Mouse (Mus musculus) testis, adult 2 months (tissue): ENCODE data around the gene Top1. TPM values are rescaled to one million over a fixed set of nuclear protein-coding genes. Genes with fewer than 3 reads are reported as not detected.

Experiments used
- H3K27ac ChIP-seq: fragments of 200-500 bp; 2 replicates; pipeline ENCODE4 v1.5.1; 2012; ENCODE audit warnings: low read depth, low read length; ENCODE audit not compliant: control insufficient read depth, insufficient read depth
- H3K27me3 ChIP-seq: fragments of 200-500 bp; 2 replicates; pipeline ENCODE4 v1.6.1; 2012; ENCODE audit warnings: mild to moderate bottlenecking, low read length, moderate library complexity; ENCODE audit not compliant: control insufficient read depth, insufficient read depth
- H3K36me3 ChIP-seq: fragments of 200-500 bp; 2 replicates; pipeline ENCODE4 v1.6.1; 2012; ENCODE audit warnings: mild to moderate bottlenecking, low read length; ENCODE audit not compliant: control insufficient read depth, insufficient read depth
- H3K4me1 ChIP-seq: fragments of 200-500 bp; 2 replicates; pipeline ENCODE4 v1.6.1; 2012; ENCODE audit warnings: low read length; ENCODE audit not compliant: control insufficient read depth, insufficient read depth
- H3K4me3 ChIP-seq: fragments of 200-500 bp; 2 replicates; pipeline ENCODE4 v1.5.1; 2012; ENCODE audit warnings: low read depth, mild to moderate bottlenecking, low read length, moderate library complexity, mixed read lengths; ENCODE audit not compliant: control insufficient read depth
- CTCF ChIP-seq: fragments of 200-500 bp; IDR thresholded peaks from 2 replicates; pipeline ENCODE4 v1.5.1; 2012; ENCODE audit warnings: low read depth, mild to moderate bottlenecking, inconsistent platforms, low read length, moderate library complexity; ENCODE audit not compliant: control insufficient read depth, insufficient read depth, insufficient replicate concordance
- POLR2A ChIP-seq: fragments of 200-500 bp; IDR thresholded peaks from 2 replicates; pipeline ENCODE4 v1.6.1; 2012; ENCODE audit warnings: low read depth, mild to moderate bottlenecking, inconsistent platforms, low read length, moderate library complexity; ENCODE audit not compliant: control insufficient read depth
- polyA plus RNA-seq: library from polyadenylated mRNA; depleted of rRNA; stranded (reverse); fragments of >200 nt; gene quantifications from 2 replicates; pipeline ENCODE4 v1.2.3, GENCODE M21; 2012

The Top1 gene
- polyA plus RNA-seq, 1 experiment: 7.0 TPM

- Histone ChIP-seq H3K36me3 (peaks cover 4% of the 10 kb centered on the region; the same call in 1 of the 2 replicates), H3K4me1 (no peaks in the 10 kb centered on the region), H3K27ac (no peak overlapping the region), H3K27me3 (no peaks in the 10 kb centered on the region), H3K4me3 (no peak overlapping the region)
- no peak for TF ChIP-seq POLR2A
- no peak for TF ChIP-seq CTCF
Observed at GRCm38 (mm10) chr2:160700271-160700670, 54.6 kb downstream of the Top1 start.

GRCm38 (mm10) chr2:160701603-160702002, 55.9 kb downstream of the Top1 start:
- H3K36me3 ChIP-seq: peaks cover 4% of the 10 kb centered on the region; the same call in 1 of the 2 replicates
- TF ChIP-seq CTCF (no peak), POLR2A (no peak)
- no peaks in the 10 kb centered on the region for H3K4me1 ChIP-seq
- H3K4me3 ChIP-seq: no peak overlapping the region
- H3K27ac ChIP-seq: no peak overlapping the region
- H3K27me3 ChIP-seq: no peaks in the 10 kb centered on the region

GRCm38 (mm10) chr2:160702824-160703223, 57.1 kb downstream of the Top1 start:
- H3K36me3 ChIP-seq: peaks cover 4% of the 10 kb centered on the region; the same call in 1 of the 2 replicates
- H3K4me1 ChIP-seq: no peaks in the 10 kb centered on the region
- no peaks in the 10 kb centered on the region for H3K27me3 ChIP-seq
- no peak overlapping the region for H3K4me3 ChIP-seq
- no peak overlapping the region for H3K27ac ChIP-seq
- TF ChIP-seq CTCF: no peak
- no peak for TF ChIP-seq POLR2A

GRCm38 (mm10) chr2:160707673-160708072, 62.0 kb downstream of the Top1 start:
- H3K4me3 ChIP-seq: no peak overlapping the region
- H3K27me3 ChIP-seq: no peaks in the 10 kb centered on the region
- peaks cover 5% of the 10 kb centered on the region; the same call in 1 of the 2 replicates for H3K36me3 ChIP-seq
- TF ChIP-seq POLR2A (no peak), CTCF (no peak)
- no peaks in the 10 kb centered on the region for H3K4me1 ChIP-seq
- no peak overlapping the region for H3K27ac ChIP-seq

GRCm38 (mm10) chr2:160715463-160716030, 69.9 kb downstream of the Top1 start:
- no peak for TF ChIP-seq POLR2A
- TF ChIP-seq CTCF: no peak
- no peak overlapping the region for H3K27ac ChIP-seq
- H3K4me1 ChIP-seq: no peaks in the 10 kb centered on the region
- no peaks in the 10 kb centered on the region for H3K27me3 ChIP-seq
- H3K4me3 ChIP-seq: no peak overlapping the region
- H3K36me3 ChIP-seq: peaks cover 7% of the 10 kb centered on the region

- TF ChIP-seq CTCF (no peak), POLR2A (no peak)
- H3K4me1 ChIP-seq: no peaks in the 10 kb centered on the region
- H3K27ac ChIP-seq: no peak overlapping the region
- no peak overlapping the region for H3K4me3 ChIP-seq
- no peaks in the 10 kb centered on the region for H3K27me3 ChIP-seq
- H3K36me3 ChIP-seq: peaks cover 6% of the 10 kb centered on the region
Observed at GRCm38 (mm10) chr2:160717269-160717668, 71.6 kb downstream of the Top1 start.

- Histone ChIP-seq H3K4me1 (no peaks in the 10 kb centered on the region), H3K27me3 (no peaks in the 10 kb centered on the region), H3K36me3 (peaks cover 6% of the 10 kb centered on the region), H3K27ac (no peak overlapping the region), H3K4me3 (no peak overlapping the region)
- TF ChIP-seq POLR2A: no peak
- no peak for TF ChIP-seq CTCF
Observed at GRCm38 (mm10) chr2:160718811-160719210, 73.1 kb downstream of the Top1 start.

GRCm38 (mm10) chr2:160722714-160723113, 77.0 kb downstream of the Top1 start:
- peaks cover 4% of the 10 kb centered on the region for H3K36me3 ChIP-seq

More at GRCm38 (mm10) chr2:160722714-160723113, 77.0 kb downstream of the Top1 start:
- TF ChIP-seq CTCF: no peak
- no peak for TF ChIP-seq POLR2A
- H3K27ac ChIP-seq: no peak overlapping the region
- no peak overlapping the region for H3K4me3 ChIP-seq
- no peaks in the 10 kb centered on the region for H3K27me3 ChIP-seq
- no peaks in the 10 kb centered on the region for H3K4me1 ChIP-seq
